Mouse (Mus musculus): ENCODE measurements around the gene Ms4a13.
"Not testable (repeated sequence)": the region's sequence is repeated elsewhere in the genome, so short reads cannot be mapped to it uniquely, and the experiment has no call there.

Gene Ms4a13

GRCm38 (mm10) chr19:11196546-11196945 is at the start of gene Ms4a13:
Ms4a13 (minus strand) TSS chr19:11196737.
- no peak for TF ChIP-seq GATA4 (IDR thresholded peaks at IDR 0.05; ENCODE audit: insufficient replicate concordance, low read length)

- no peak for TF ChIP-seq GATA4 (IDR thresholded peaks at IDR 0.05; ENCODE audit: insufficient replicate concordance, low read length)
Observed at GRCm38 (mm10) chr19:11244230-11244629, 47.7 kb upstream of the Ms4a13 start.

DNA sequence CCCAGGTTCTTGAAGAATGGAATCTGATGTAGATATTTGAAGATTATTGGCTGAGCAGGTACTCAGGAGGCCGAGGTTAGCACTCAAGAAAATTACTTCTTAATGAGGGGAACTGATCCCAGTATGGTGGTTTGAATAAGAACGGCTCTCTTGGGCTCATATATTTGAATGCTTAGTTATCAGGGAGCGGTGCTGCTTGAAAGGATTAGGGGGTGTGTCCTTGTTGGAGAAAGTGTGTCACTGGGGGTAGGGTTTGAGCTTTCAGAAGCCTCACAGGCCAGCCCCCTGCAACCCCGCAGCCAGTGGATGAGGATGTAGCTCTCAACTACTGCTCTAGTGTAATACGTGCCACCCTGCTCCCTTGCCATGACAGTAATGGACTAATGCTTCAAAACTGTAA is 46.0 kb upstream of the Ms4a13 start:
- no peak for TF ChIP-seq GATA4 (IDR thresholded peaks at IDR 0.05; ENCODE audit: insufficient replicate concordance, low read length)

DNA sequence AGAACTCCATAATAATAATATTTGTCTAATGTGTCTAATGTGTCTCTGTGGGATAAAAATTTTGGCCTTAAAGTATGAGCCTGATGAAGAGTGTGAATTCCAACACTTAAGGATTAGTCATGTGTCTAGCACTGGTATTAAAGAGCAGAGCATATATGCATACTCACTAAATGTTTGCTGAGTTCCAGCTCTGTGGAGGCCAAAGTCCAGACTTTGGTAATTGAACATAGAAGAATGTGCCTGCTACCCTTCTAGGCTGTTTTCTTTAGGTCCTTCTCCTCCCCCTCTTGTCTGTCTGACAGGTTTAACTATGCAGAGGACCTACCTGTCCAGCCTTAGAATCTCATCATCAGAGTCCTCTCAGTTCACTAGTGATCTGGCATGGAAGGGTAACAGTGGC is 39.3 kb upstream of the Ms4a13 start:
- TF ChIP-seq GATA4 (IDR thresholded peaks at IDR 0.05; ENCODE audit: insufficient replicate concordance, low read length), result no peak

GRCm38 (mm10) chr19:11234921-11235735 is 38.6 kb upstream of the Ms4a13 start:
- no peak for TF ChIP-seq GATA4 (IDR thresholded peaks at IDR 0.05; ENCODE audit: insufficient replicate concordance, low read length)

- TF ChIP-seq GATA4 (IDR thresholded peaks at IDR 0.05; ENCODE audit: insufficient replicate concordance, low read length), result no peak
Observed at GRCm38 (mm10) chr19:11234244-11234643, 37.7 kb upstream of the Ms4a13 start.

- TF ChIP-seq GATA4 (IDR thresholded peaks at IDR 0.05; ENCODE audit: insufficient replicate concordance, low read length), result no peak
Observed at GRCm38 (mm10) chr19:11232348-11232747, 35.8 kb upstream of the Ms4a13 start, which contains the start of gene Ms4a12. Ms4a12 (minus strand) TSS chr19:11232448.

GRCm38 (mm10) chr19:11192552-11192951 is 4.0 kb downstream of the Ms4a13 start:
- no peak for TF ChIP-seq GATA4 (IDR thresholded peaks at IDR 0.05; ENCODE audit: insufficient replicate concordance, low read length)

DNA sequence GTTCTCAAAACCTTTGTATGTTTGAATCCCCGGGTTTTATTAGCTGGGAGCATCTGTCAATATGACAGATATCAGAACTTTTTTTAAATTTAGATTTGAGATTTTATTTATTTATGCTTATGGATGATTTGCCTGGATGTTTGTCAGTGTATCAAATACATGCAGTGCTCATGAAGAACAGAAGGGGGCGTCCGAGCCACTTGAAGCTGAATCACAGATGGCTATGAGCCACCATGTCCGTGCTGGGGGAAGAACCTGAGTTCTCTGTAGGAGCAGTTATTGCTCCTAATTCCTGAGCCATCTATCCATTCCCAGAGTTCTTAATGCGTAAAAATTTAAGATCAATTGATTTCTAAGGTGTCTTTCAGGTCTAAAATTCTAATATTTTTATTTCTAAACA is 12.4 kb downstream of the Ms4a13 start:
- TF ChIP-seq GATA4 (IDR thresholded peaks at IDR 0.05; ENCODE audit: insufficient replicate concordance, low read length), result no peak

GRCm38 (mm10) chr19:11177464-11177863 is 19.1 kb downstream of the Ms4a13 start:
- TF ChIP-seq GATA4 (IDR thresholded peaks at IDR 0.05; ENCODE audit: insufficient replicate concordance, low read length), result no peak

DNA sequence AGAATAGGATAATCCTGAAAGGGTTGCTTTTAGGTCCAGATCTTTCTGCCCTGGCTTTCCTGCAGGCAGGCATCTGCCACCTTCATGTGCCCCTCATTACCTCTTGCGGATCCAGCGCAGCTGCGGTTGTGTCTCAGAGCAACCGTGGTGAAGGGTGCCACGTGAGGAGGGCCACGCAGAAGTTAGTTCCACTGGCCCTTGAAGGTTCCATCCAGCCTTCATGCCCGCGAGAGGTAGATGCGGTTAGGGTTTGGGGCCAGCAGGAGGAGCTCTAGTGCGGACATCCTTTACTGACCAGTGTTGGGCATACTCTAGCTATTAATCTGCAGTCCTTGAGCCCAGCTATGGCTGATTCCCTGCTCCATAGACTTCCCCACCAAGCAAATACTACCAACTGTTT is 31.4 kb downstream of the Ms4a13 start, which contains the start of gene 1700025F22Rik:
Gene 1700025F22Rik, minus strand, starts transcription at position 149 of the 400 bp plus-strand sequence.
- TF ChIP-seq GATA4 (IDR thresholded peaks at IDR 0.05; ENCODE audit: insufficient replicate concordance, low read length), result no peak

- no peak for TF ChIP-seq GATA4 (IDR thresholded peaks at IDR 0.05; ENCODE audit: insufficient replicate concordance, low read length)
Observed at GRCm38 (mm10) chr19:11135336-11135735, 61.2 kb downstream of the Ms4a13 start.

- TF ChIP-seq GATA4 (IDR thresholded peaks at IDR 0.05; ENCODE audit: insufficient replicate concordance, low read length), result no peak
Observed at GRCm38 (mm10) chr19:11134852-11135251, 61.7 kb downstream of the Ms4a13 start.

- not testable (repeated sequence) for TF ChIP-seq GATA4 (IDR thresholded peaks at IDR 0.05; ENCODE audit: insufficient replicate concordance, low read length)
Observed at GRCm38 (mm10) chr19:11130776-11131175, 65.8 kb downstream of the Ms4a13 start, which contains the start of gene 1700017D01Rik. 1700017D01Rik (minus strand) TSS chr19:11130876.

DNA sequence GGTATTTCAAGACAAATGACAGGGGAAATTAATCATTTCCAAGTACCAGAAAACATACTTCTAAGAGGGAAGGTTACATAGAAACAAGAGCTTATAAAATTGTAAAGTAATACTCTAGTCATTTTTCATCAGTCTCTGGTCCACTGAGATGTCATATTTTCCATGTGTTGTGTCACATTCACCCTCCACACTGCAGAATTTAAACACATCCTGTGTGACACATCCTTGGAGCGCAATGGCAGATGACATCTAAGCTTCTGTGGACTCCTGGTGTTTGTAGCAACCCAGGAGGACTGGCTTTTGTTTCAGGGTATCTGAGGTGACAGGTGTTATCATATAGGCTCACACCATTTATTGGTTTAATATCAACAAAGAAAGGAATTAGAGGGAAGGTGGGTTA is 66.8 kb downstream of the Ms4a13 start:
- TF ChIP-seq GATA4 (IDR thresholded peaks at IDR 0.05; ENCODE audit: insufficient replicate concordance, low read length), result no peak
